Mouse (Mus musculus) kidney, adult 11 months (tissue): ENCODE results near the gene Dnajc4.

Experiments
- DNase-seq: peaks from one replicate; pipeline ENCODE4 v3.0.0; 2022

The Dnajc4 gene

GRCm38 (mm10) chr19:6942764-6943163 is 49.6 kb downstream of the Dnajc4 start:
- DNase-seq, result no peak

- peak; percentile 98 for DNase-seq
Observed at GRCm38 (mm10) chr19:6942249-6942691, 50.1 kb downstream of the Dnajc4 start, which contains the start of gene Gpr137. TSS of gene Gpr137 (minus strand) at chr19:6942480.

GRCm38 (mm10) chr19:6941372-6942248 is 50.8 kb downstream of the Dnajc4 start, which contains the start of gene Bad:
TSS of gene Bad (plus strand) at chr19:6941861.
- peak; percentile 90 for DNase-seq

GRCm38 (mm10) chr19:6940396-6941351 is 51.7 kb downstream of the Dnajc4 start:
- DNase-seq, result peak; percentile 37

GRCm38 (mm10) chr19:6939106-6940002 is 53.0 kb downstream of the Dnajc4 start:
- DNase-seq, result no peak
